Mouse (Mus musculus) intestine, embryonic 15.5 days (tissue): ENCODE measurements around the gene Apom. TPM values are rescaled to one million over a fixed set of nuclear protein-coding genes. Genes with fewer than 3 reads are reported as not detected.
A peak's percentile ranks its signal among the peaks of the same experiment; 100 is the strongest.
"Not testable (repeated sequence)": the region's sequence is repeated elsewhere in the genome, so short reads cannot be mapped to it uniquely, and the experiment has no call there.

ENCODE experiments used
- ATAC-seq: fragments of 200-750 bp; cut with Nextera tagmentation; 2 replicates; pipeline ENCODE4 v1.8.0; 2017; ENCODE audit warnings: moderate TSS enrichment, moderate library complexity
- H3K27ac ChIP-seq: fragments of 300-500 bp; sonication (generic); 2 replicates; pipeline ENCODE4 v1.5.1; 2015; ENCODE audit warnings: mild to moderate bottlenecking, inconsistent platforms
- H3K27me3 ChIP-seq: fragments of 300-500 bp; sonication (generic); replicated peaks from 2 replicates; pipeline ENCODE4 v1.6.1; 2015; ENCODE audit warnings: inconsistent platforms
- H3K36me3 ChIP-seq: fragments of 300-500 bp; sonication (generic); 2 replicates; pipeline ENCODE4 v1.6.1; 2015; ENCODE audit warnings: inconsistent platforms
- H3K4me1 ChIP-seq: fragments of 300-500 bp; sonication (generic); replicated peaks from 2 replicates; pipeline ENCODE4 v1.6.1; 2015; ENCODE audit warnings: inconsistent platforms
- H3K4me2 ChIP-seq: fragments of 300-500 bp; sonication (generic); replicated peaks from 2 replicates; pipeline ENCODE4 v1.6.1; 2015; ENCODE audit warnings: mild to moderate bottlenecking, inconsistent platforms
- H3K4me3 ChIP-seq: fragments of 300-500 bp; sonication (generic); replicated peaks from 2 replicates; pipeline ENCODE4 v1.5.1; 2015; ENCODE audit warnings: inconsistent platforms
- H3K9ac ChIP-seq: fragments of 300-500 bp; sonication (generic); 2 replicates; pipeline ENCODE4 v1.6.1; 2015; ENCODE audit warnings: inconsistent platforms
- H3K9me3 ChIP-seq: fragments of 300-500 bp; sonication (generic); 2 replicates; pipeline ENCODE4 v1.6.1; 2016; ENCODE audit warnings: inconsistent platforms
- whole genome bisulfite sequencing: fragments of 180-500 bp; shearing (Covaris S2); methylation state at CpG from one replicate; pipeline ENCODE4 v1.1.7; 2015; 5-methylcytosine and 5-hydroxymethylcytosine counted together
- polyA plus RNA-seq: library from polyadenylated mRNA; unstranded; fragments of >200 nt; fragmentation: Nextera tagmentation; extraction: Ambion mirVana; gene quantifications from 2 replicates; pipeline ENCODE4 v1.2.1, GENCODE M21; 2015

Gene Apom
- polyA plus RNA-seq, 1 experiment from 2014 or later = 10.4 TPM

DNA sequence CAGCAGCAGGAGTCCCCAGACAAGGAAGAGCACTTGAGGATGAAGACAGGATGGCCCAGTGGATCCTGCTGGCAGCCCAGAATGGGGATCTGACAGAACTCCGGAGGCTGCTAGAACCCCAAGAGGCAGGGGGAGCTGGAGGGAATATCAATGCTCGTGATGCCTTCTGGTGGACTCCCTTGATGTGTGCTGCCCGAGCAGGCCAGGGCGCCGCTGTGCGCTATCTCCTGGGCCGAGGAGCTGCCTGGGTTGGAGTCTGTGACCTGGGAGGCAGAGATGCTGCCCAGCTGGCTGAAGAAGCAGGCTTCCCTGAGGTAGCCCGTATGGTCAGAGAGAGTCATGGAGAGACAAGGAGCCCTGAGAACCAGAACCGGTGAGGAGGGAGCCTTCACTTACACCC lies 8.6 kb downstream of the Apom start:
- 95% methylated on average over 9 of the region's 9 CpGs for WGBS
- not testable (repeated sequence) for H3K9me3 ChIP-seq, H3K4me2 ChIP-seq, H3K4me3 ChIP-seq, H3K27ac ChIP-seq, H3K27me3 ChIP-seq, ATAC-seq, H3K9ac ChIP-seq
- Histone ChIP-seq H3K36me3 (peaks cover 12% of the 10 kb centered on the region), H3K4me1 (peaks cover 35% of the 10 kb centered on the region)

- Histone ChIP-seq H3K9ac (peak within 1 kb of the TSS; percentile 84), H3K4me3 (peak within 1 kb of the TSS; percentile 68), H3K27ac (peak within 1 kb of the TSS; percentile 89), H3K9me3 (no peaks in the 10 kb centered on the region), H3K36me3 (peaks cover 18% of the 10 kb centered on the region), H3K4me2 (peak within 1 kb of the TSS; percentile 94), H3K4me1 (peaks cover 25% of the 10 kb centered on the region), H3K27me3 (no peaks in the 10 kb centered on the region)
- ATAC-seq = no peak
- WGBS = under 1% methylated on average over 19 of the region's 19 CpGs
Measured at GRCm38 (mm10) chr17:35121871-35122303, 10.0 kb downstream of the Apom start, which contains the start of gene Csnk2b. Gene Csnk2b, minus strand, starts transcription at chr17:35122053.

- ATAC-seq = peak; percentile 95
- under 1% methylated on average over 50 of the region's 50 CpGs for WGBS
Measured at GRCm38 (mm10) chr17:35121143-35121799, 10.6 kb downstream of the Apom start, which contains the start of gene Gpank1. Gene Gpank1, plus strand, starts transcription at chr17:35121455.

GRCm38 (mm10) chr17:35120745-35121142 lies 11.1 kb downstream of the Apom start:
- Histone ChIP-seq H3K9me3 (no peaks in the 10 kb centered on the region), H3K4me3 (peak overlapping the region; percentile 68), H3K9ac (peak overlapping the region; percentile 84), H3K4me2 (peak overlapping the region; percentile 94), H3K27me3 (no peaks in the 10 kb centered on the region), H3K4me1 (peaks cover 21% of the 10 kb centered on the region), H3K27ac (peak overlapping the region; percentile 64), H3K36me3 (peaks cover 24% of the 10 kb centered on the region)
- WGBS = 0% methylated on average over 33 of the region's 33 CpGs
- no peak; the same call in 1 of the 2 replicates for ATAC-seq

More at GRCm38 (mm10) chr17:35121143-35121799, 10.6 kb downstream of the Apom start, which contains the start of gene Gpank1:
- Histone ChIP-seq H3K27ac (peak within 1 kb of the TSS; percentile 89), H3K9ac (peak within 1 kb of the TSS; percentile 84), H3K27me3 (no peaks in the 10 kb centered on the region), H3K4me3 (peak within 1 kb of the TSS; percentile 68), H3K36me3 (peaks cover 20% of the 10 kb centered on the region), H3K4me1 (peaks cover 21% of the 10 kb centered on the region), H3K9me3 (no peaks in the 10 kb centered on the region), H3K4me2 (peak within 1 kb of the TSS; percentile 94)

GRCm38 (mm10) chr17:35115046-35116019 lies 16.5 kb downstream of the Apom start, which contains the start of gene Ly6g5b:
Gene Ly6g5b, minus strand, starts transcription at chr17:35115428.
- no peak within 1 kb of the TSS for H3K9ac ChIP-seq
- peaks cover 8% of the 10 kb centered on the region for H3K4me1 ChIP-seq
- 87% methylated on average over 8 of the region's 8 CpGs for WGBS
- ATAC-seq = no peak
- H3K27me3 ChIP-seq = no peaks in the 10 kb centered on the region
- H3K4me2 ChIP-seq = no peak within 1 kb of the TSS
- no peaks in the 10 kb centered on the region for H3K9me3 ChIP-seq
- peaks cover 33% of the 10 kb centered on the region for H3K36me3 ChIP-seq
- H3K4me3 ChIP-seq = no peak within 1 kb of the TSS
- H3K27ac ChIP-seq = no peak within 1 kb of the TSS

GRCm38 (mm10) chr17:35111774-35112173 lies 20.1 kb downstream of the Apom start:
- H3K4me1 ChIP-seq = no peaks in the 10 kb centered on the region
- no peak overlapping the region for H3K9ac ChIP-seq
- WGBS = 82% methylated on average over 9 of the region's 9 CpGs
- H3K36me3 ChIP-seq = peaks cover 15% of the 10 kb centered on the region; the same call in 1 of the 2 replicates
- no peak for ATAC-seq
- H3K4me2 ChIP-seq = no peak overlapping the region
- no peak overlapping the region for H3K4me3 ChIP-seq
- H3K27ac ChIP-seq = no peak overlapping the region
- H3K27me3 ChIP-seq = no peaks in the 10 kb centered on the region
- H3K9me3 ChIP-seq = no peaks in the 10 kb centered on the region

DNA sequence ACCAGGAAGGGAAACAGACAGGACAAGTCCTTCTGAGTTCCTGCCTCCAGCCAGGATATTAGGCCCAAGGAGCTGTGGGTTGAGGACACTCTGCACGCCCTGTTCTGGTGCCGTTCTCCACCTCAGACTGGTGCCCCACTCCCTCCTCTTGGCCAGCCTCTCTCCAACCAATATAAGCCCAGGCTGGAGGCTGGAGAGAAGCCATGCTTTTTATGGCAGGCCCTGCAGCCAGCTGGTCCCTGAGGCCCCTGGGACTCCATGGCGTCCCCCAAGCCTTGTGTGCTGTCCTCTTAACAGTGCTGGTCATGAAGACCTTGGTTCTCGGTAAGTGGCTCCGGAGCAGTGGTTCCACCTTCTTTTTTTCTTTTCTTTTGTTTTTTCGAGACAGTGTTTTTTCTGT lies 23.8 kb downstream of the Apom start, which contains the start of gene Ly6g5c:
Gene Ly6g5c, plus strand, starts transcription at position 183 of the 400 bp plus-strand sequence.
- no peaks in the 10 kb centered on the region for H3K27me3 ChIP-seq
- H3K36me3 ChIP-seq = no peaks in the 10 kb centered on the region
- no peak within 1 kb of the TSS for H3K9ac ChIP-seq
- 82% methylated on average over 6 of the region's 6 CpGs for WGBS
- H3K4me2 ChIP-seq = no peak within 1 kb of the TSS
- no peak within 1 kb of the TSS for H3K27ac ChIP-seq
- no peak for ATAC-seq
- peaks cover 11% of the 10 kb centered on the region; the same call in 1 of the 2 replicates for H3K4me1 ChIP-seq
- no peaks in the 10 kb centered on the region for H3K9me3 ChIP-seq
- H3K4me3 ChIP-seq = no peak within 1 kb of the TSS

GRCm38 (mm10) chr17:35106522-35106921 lies 25.3 kb downstream of the Apom start:
- WGBS = 65% methylated on average over 3 of the region's 3 CpGs
- H3K9ac ChIP-seq = no peak overlapping the region
- peaks cover 22% of the 10 kb centered on the region for H3K4me1 ChIP-seq
- no peak overlapping the region for H3K4me2 ChIP-seq
- no peaks in the 10 kb centered on the region for H3K9me3 ChIP-seq
- H3K36me3 ChIP-seq = peaks cover 7% of the 10 kb centered on the region
- H3K27ac ChIP-seq = no peak overlapping the region
- H3K27me3 ChIP-seq = no peaks in the 10 kb centered on the region
- ATAC-seq = no peak
- no peak overlapping the region for H3K4me3 ChIP-seq

- Histone ChIP-seq H3K36me3 (peaks cover 14% of the 10 kb centered on the region), H3K4me2 (0 out of 2 replicates have a peak overlapping the region, but pooled peaks have one; percentile 12), H3K27me3 (no peaks in the 10 kb centered on the region), H3K9ac (no peak overlapping the region), H3K4me3 (no peak overlapping the region), H3K27ac (no peak overlapping the region), H3K4me1 (peaks cover 24% of the 10 kb centered on the region), H3K9me3 (no peaks in the 10 kb centered on the region)
- WGBS = 29% methylated on average over 13 of the region's 13 CpGs
- ATAC-seq = no peak
Measured at GRCm38 (mm10) chr17:35105740-35106389, 26.0 kb downstream of the Apom start.

DNA sequence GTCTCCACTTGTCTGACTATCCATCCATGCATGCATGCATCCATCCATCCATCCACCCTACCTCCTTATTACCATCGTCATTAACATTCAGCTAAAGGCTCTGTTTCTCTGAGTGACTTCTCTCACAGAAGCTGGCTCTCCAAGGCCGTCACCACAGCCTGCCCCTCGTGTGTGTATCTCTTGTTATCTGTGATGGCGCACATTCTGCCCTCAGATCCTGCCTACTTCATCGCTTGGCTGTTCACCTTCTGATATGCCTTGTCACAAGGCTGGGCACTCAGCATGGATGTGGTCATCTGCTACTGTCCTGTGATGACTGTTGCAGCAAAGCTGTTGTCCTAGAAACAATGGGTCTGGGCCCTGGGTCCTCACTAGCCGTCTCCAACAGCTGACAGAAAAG lies 27.1 kb downstream of the Apom start:
- no peak overlapping the region for H3K9ac ChIP-seq

GRCm38 (mm10) chr17:35104079-35104478 lies 27.8 kb downstream of the Apom start:
- no peak for ATAC-seq
- peaks cover 34% of the 10 kb centered on the region for H3K4me1 ChIP-seq
- peaks cover 26% of the 10 kb centered on the region for H3K36me3 ChIP-seq
- 88% methylated on average over 7 of the region's 7 CpGs for WGBS
- H3K4me2 ChIP-seq = no peak overlapping the region
- no peak overlapping the region for H3K4me3 ChIP-seq
- no peaks in the 10 kb centered on the region for H3K9me3 ChIP-seq
- H3K27me3 ChIP-seq = no peaks in the 10 kb centered on the region
- no peak overlapping the region for H3K9ac ChIP-seq
- peak overlapping the region; percentile 64; the same call in 1 of the 2 replicates for H3K27ac ChIP-seq

More for the DNA sequence above, 27.1 kb downstream of the Apom start:
- Histone ChIP-seq H3K4me3 (no peak overlapping the region), H3K27ac (no peak overlapping the region), H3K36me3 (peaks cover 20% of the 10 kb centered on the region), H3K4me1 (peaks cover 29% of the 10 kb centered on the region), H3K9me3 (no peaks in the 10 kb centered on the region), H3K27me3 (no peaks in the 10 kb centered on the region), H3K4me2 (no peak overlapping the region)
- no peak for ATAC-seq
- 71% methylated on average over 6 of the region's 6 CpGs for WGBS
